In genomic region chr14:121687274-121687673, GRCm38 (mm10) we compare ENCODE assay signal across 14 mouse cellular contexts.
"Had no signal": no experiment of that assay in that cellular context is flagged by ENCODE, and none has a peak within 500 bp of the region (broad histone marks: within the 10 kb centered on the region; RNA-seq: fewer than 3 reads in every experiment).

No protein-coding gene starts in this region.

- H3K4me3 ChIP-seq: midbrain, embryonic 12.5 days; midbrain, embryonic 15.5 days; neural tube, embryonic 12.5 days; stomach, embryonic 15.5 days had no signal

- DNase-seq: lung, adult 18-20 months; lung, embryonic 14.5 days; lung, postnatal 10 days; lung, postnatal 4 days; right cerebral cortex, postnatal 25 days; thymus, adult 2 months; thymus, postnatal 25 days; thymus, postnatal 4 days had no signal

- H3K9ac ChIP-seq: liver, embryonic 14.5 days; lung, embryonic 14.5 days; midbrain, embryonic 12.5 days; midbrain, embryonic 15.5 days; neural tube, embryonic 12.5 days; stomach, embryonic 15.5 days had no signal

- H3K27ac ChIP-seq: liver, embryonic 14.5 days; midbrain, embryonic 12.5 days; midbrain, embryonic 15.5 days; neural tube, embryonic 12.5 days; stomach, embryonic 15.5 days; stomach, postnatal 0 days had no signal

- H3K9me3 ChIP-seq: midbrain, embryonic 12.5 days; midbrain, embryonic 15.5 days; neural tube, embryonic 12.5 days; stomach, embryonic 15.5 days had no signal

- H3K4me2 ChIP-seq: lung, embryonic 14.5 days; midbrain, embryonic 12.5 days; midbrain, embryonic 15.5 days; neural tube, embryonic 12.5 days; stomach, embryonic 15.5 days had no signal

- H3K36me3 ChIP-seq: midbrain, embryonic 12.5 days; midbrain, embryonic 15.5 days; neural tube, embryonic 12.5 days; stomach, embryonic 15.5 days had no signal

- H3K4me1 ChIP-seq: neural tube, embryonic 12.5 days; stomach, embryonic 15.5 days had no signal

- ATAC-seq: midbrain, embryonic 15.5 days had no signal

- H3K27me3 ChIP-seq: midbrain, embryonic 12.5 days; midbrain, embryonic 15.5 days; neural tube, embryonic 12.5 days; stomach, embryonic 15.5 days had no signal
